Mouse (Mus musculus): ENCODE results near the gene C030005K15Rik. TPM values are rescaled to one million over a fixed set of nuclear protein-coding genes. Genes with fewer than 3 reads are reported as not detected.
"Not testable (repeated sequence)": the region's sequence is repeated elsewhere in the genome, so short reads cannot be mapped to it uniquely, and the experiment has no call there.

The C030005K15Rik gene
- not detected in 2 replicates for polyA plus RNA-seq (2015; fragmentation: Nextera tagmentation; extraction: Ambion mirVana)

DNA sequence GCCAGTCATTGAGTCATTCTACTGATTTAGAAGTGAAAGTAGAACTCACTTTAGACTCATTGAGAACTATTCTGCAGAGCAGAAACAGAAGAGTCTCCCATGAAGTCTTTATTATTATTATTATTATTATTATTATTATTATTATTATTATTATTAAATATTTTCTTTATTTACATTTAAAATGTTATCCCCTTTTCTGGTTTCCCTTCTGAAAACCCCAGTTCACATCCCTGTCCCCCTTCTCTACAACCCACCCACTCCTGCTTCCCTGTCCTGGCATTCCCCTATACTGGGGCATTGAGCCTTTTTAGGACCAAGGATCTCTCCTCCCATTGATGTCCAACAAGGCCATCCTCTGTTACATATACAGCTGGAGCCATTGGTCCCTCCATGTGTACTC, at the start of gene C030005K15Rik:
C030005K15Rik (minus strand) TSS at position 101 of the 400 bp plus-strand sequence.
- H3K36me3 ChIP-seq; H3K27me3 ChIP-seq; H3K4me3 ChIP-seq; H3K4me2 ChIP-seq (replicated peaks); H3K9me3 ChIP-seq; ATAC-seq (replicated peaks); H3K4me1 ChIP-seq; H3K9ac ChIP-seq (replicated peaks); H3K27ac ChIP-seq (replicated peaks): not testable (repeated sequence)

- Histone ChIP-seq H3K36me3 (no peaks in the 10 kb centered on the region), H3K27ac (replicated peaks) (no peak overlapping the region), H3K4me2 (replicated peaks) (no peak overlapping the region), H3K9ac (replicated peaks) (no peak overlapping the region), H3K27me3 (no peaks in the 10 kb centered on the region), H3K9me3 (no peaks in the 10 kb centered on the region), H3K4me3 (no peak overlapping the region), H3K4me1 (no peaks in the 10 kb centered on the region)
- no peak for ATAC-seq (replicated peaks)
- WGBS = 63% methylated on average over 5 of the region's 5 CpGs
Measured at GRCm38 (mm10) chr10:97768171-97768749, 41.7 kb upstream of the C030005K15Rik start.

GRCm38 (mm10) chr10:97753821-97754220, 27.3 kb upstream of the C030005K15Rik start:
- H3K4me3 ChIP-seq = no peak overlapping the region
- no peak overlapping the region for H3K27ac ChIP-seq (replicated peaks)
- ATAC-seq (replicated peaks) = no peak
- H3K27me3 ChIP-seq = no peaks in the 10 kb centered on the region
- H3K9me3 ChIP-seq = no peaks in the 10 kb centered on the region
- H3K9ac ChIP-seq (replicated peaks) = no peak overlapping the region
- H3K4me2 ChIP-seq (replicated peaks) = no peak overlapping the region
- 59% methylated on average over 4 of the region's 4 CpGs for WGBS
- H3K36me3 ChIP-seq = no peaks in the 10 kb centered on the region
- H3K4me1 ChIP-seq = no peaks in the 10 kb centered on the region

- no peaks in the 10 kb centered on the region for H3K4me1 ChIP-seq
- H3K27me3 ChIP-seq = no peaks in the 10 kb centered on the region
- H3K4me2 ChIP-seq (replicated peaks) = no peak overlapping the region
- H3K9ac ChIP-seq (replicated peaks) = no peak overlapping the region
- no peaks in the 10 kb centered on the region for H3K9me3 ChIP-seq
- WGBS = 78% methylated on average over 3 of the region's 3 CpGs
- H3K27ac ChIP-seq (replicated peaks) = no peak overlapping the region
- no peaks in the 10 kb centered on the region for H3K36me3 ChIP-seq
- ATAC-seq (replicated peaks) = no peak
- no peak overlapping the region for H3K4me3 ChIP-seq
Measured at GRCm38 (mm10) chr10:97747231-97747630, 20.7 kb upstream of the C030005K15Rik start.

DNA sequence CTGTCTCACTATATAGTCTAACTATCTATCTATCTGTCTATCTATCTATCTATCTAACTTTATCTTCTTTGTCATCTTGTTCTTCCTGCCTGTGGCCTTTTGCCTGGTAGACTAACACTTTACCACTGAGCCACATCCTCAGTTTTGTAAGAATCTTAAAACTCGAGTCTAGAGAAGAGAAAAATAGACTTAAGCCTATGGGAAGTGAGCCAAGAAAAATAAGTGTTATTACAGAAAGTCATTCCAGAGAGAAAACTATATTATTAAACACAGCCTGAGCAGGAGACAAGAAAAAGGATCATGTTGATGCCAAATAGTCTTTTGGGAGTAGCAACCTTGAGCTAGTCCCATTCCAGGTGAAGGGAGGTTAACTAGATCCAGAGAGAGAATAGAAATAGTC, 626 bp downstream of the C030005K15Rik start:
- Histone ChIP-seq H3K4me3 (no peak overlapping the region), H3K4me2 (replicated peaks) (no peak overlapping the region), H3K36me3 (no peaks in the 10 kb centered on the region), H3K9ac (replicated peaks) (no peak overlapping the region), H3K4me1 (no peaks in the 10 kb centered on the region), H3K27me3 (no peaks in the 10 kb centered on the region), H3K9me3 (no peaks in the 10 kb centered on the region), H3K27ac (replicated peaks) (no peak overlapping the region)
- no peak for ATAC-seq (replicated peaks)
- 52% methylated on average over 1 of the region's 1 CpGs for WGBS

GRCm38 (mm10) chr10:97722709-97723108, 3.8 kb downstream of the C030005K15Rik start:
- 89% methylated on average over 9 of the region's 9 CpGs for WGBS
- no peak for ATAC-seq (replicated peaks)
- H3K27me3 ChIP-seq = no peaks in the 10 kb centered on the region

GRCm38 (mm10) chr10:97720625-97721024, 5.9 kb downstream of the C030005K15Rik start:
- 90% methylated on average over 1 of the region's 1 CpGs for WGBS
- Histone ChIP-seq H3K27me3 (no peaks in the 10 kb centered on the region), H3K4me1 (peaks cover under 1% of the 10 kb centered on the region; the same call in 1 of the 2 replicates), H3K9ac (replicated peaks) (no peak overlapping the region), H3K4me2 (replicated peaks) (no peak overlapping the region), H3K27ac (replicated peaks) (no peak overlapping the region), H3K4me3 (no peak overlapping the region), H3K9me3 (no peaks in the 10 kb centered on the region), H3K36me3 (no peaks in the 10 kb centered on the region)
- no peak for ATAC-seq (replicated peaks)

More at GRCm38 (mm10) chr10:97722709-97723108, 3.8 kb downstream of the C030005K15Rik start:
- H3K36me3 ChIP-seq = no peaks in the 10 kb centered on the region
- H3K4me3 ChIP-seq = no peak overlapping the region
- no peak overlapping the region for H3K27ac ChIP-seq (replicated peaks)
- no peaks in the 10 kb centered on the region for H3K4me1 ChIP-seq
- H3K9ac ChIP-seq (replicated peaks) = no peak overlapping the region
- H3K9me3 ChIP-seq = no peaks in the 10 kb centered on the region
- H3K4me2 ChIP-seq (replicated peaks) = no peak overlapping the region

GRCm38 (mm10) chr10:97718021-97718420, 8.5 kb downstream of the C030005K15Rik start:
- 64% methylated on average over 2 of the region's 2 CpGs for WGBS
- Histone ChIP-seq H3K4me3 (no peak overlapping the region), H3K9ac (replicated peaks) (no peak overlapping the region), H3K36me3 (no peaks in the 10 kb centered on the region), H3K27me3 (no peaks in the 10 kb centered on the region), H3K27ac (replicated peaks) (no peak overlapping the region), H3K4me1 (peaks cover 9% of the 10 kb centered on the region; the same call in 1 of the 2 replicates), H3K4me2 (replicated peaks) (no peak overlapping the region), H3K9me3 (no peaks in the 10 kb centered on the region)
- 0 out of 2 replicates have a peak, but pooled peaks have one; percentile 36 for ATAC-seq (replicated peaks)

DNA sequence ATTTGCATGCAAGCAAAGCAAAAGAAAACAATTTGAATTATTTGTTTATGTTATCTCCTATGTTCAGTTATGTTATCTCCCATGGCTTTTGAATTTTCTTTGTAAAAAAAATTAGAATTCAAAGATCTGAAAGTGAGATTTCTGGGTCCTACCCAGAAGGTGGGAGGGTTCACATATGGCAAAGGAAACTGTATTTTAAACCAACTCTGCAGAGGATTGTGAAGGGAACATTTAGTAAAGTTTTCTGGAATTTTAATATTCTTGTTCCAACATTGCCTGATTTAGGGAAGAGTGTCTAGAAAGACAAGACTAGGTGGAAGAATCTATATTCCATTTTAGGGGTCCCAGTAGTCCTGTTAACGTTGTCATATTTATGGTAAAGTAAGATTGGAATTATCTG, 9.3 kb downstream of the C030005K15Rik start:
- Histone ChIP-seq H3K4me2 (replicated peaks) (no peak overlapping the region), H3K27me3 (no peaks in the 10 kb centered on the region), H3K36me3 (no peaks in the 10 kb centered on the region), H3K9ac (replicated peaks) (no peak overlapping the region), H3K27ac (replicated peaks) (no peak overlapping the region), H3K9me3 (no peaks in the 10 kb centered on the region), H3K4me1 (peaks cover 9% of the 10 kb centered on the region; the same call in 1 of the 2 replicates), H3K4me3 (no peak overlapping the region)
- ATAC-seq (replicated peaks) = no peak
- 90% methylated on average over 1 of the region's 1 CpGs for WGBS

GRCm38 (mm10) chr10:97715289-97715906, 11.2 kb downstream of the C030005K15Rik start:
- Histone ChIP-seq H3K27me3 (no peaks in the 10 kb centered on the region), H3K9me3 (no peaks in the 10 kb centered on the region), H3K4me2 (replicated peaks) (no peak overlapping the region), H3K4me1 (peaks cover 9% of the 10 kb centered on the region; the same call in 1 of the 2 replicates), H3K27ac (replicated peaks) (no peak overlapping the region), H3K36me3 (no peaks in the 10 kb centered on the region), H3K9ac (replicated peaks) (no peak overlapping the region), H3K4me3 (no peak overlapping the region)
- peak; percentile 76 for ATAC-seq (replicated peaks)
- 65% methylated on average over 3 of the region's 3 CpGs for WGBS

DNA sequence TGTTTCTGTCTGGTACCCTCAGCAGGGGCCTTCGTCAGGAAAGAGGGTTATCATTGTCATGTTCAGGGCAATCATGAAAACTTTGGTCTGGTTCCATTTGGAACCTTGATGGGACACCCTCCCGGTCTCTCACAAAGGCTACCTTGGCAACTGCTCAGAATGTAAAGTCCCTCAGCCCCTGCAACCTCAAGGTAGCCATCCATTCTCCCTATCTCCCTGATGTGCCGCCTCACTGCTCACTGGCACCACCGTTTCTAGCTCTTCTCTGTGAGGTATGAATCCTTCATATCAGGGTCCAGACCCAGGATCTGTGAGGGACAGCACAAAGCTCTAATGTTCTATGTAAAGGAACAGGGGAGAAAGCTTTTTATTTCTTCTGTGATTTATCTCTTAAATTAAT, 12.0 kb downstream of the C030005K15Rik start:
- Histone ChIP-seq H3K27ac (replicated peaks) (no peak overlapping the region), H3K9me3 (no peaks in the 10 kb centered on the region), H3K4me2 (replicated peaks) (no peak overlapping the region), H3K36me3 (no peaks in the 10 kb centered on the region), H3K27me3 (no peaks in the 10 kb centered on the region), H3K9ac (replicated peaks) (no peak overlapping the region), H3K4me3 (no peak overlapping the region), H3K4me1 (peaks cover 9% of the 10 kb centered on the region; the same call in 1 of the 2 replicates)
- no peak for ATAC-seq (replicated peaks)
- 49% methylated on average over 4 of the region's 4 CpGs for WGBS

DNA sequence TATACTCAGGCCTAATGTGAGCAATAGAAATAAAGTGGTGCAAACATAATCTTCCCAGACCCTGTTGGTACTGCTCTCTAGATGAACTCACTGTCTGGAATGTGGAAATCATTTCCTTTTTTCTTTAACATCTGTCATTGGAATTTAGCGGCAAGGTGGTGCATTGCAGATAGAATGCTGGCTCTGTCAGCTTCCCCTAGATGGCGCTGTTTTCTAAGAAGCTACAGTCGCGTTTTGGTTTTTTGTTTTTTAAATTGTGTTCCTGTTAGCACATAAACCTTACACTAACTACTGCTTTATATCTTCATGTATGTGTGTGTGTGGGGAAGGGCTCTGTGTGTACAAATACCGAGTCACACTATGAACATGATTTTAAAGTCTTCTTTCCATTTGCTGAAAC, 13.9 kb downstream of the C030005K15Rik start:
- no peak overlapping the region for H3K4me3 ChIP-seq
- WGBS = 4% methylated on average over 5 of the region's 5 CpGs
- H3K27ac ChIP-seq (replicated peaks) = no peak overlapping the region
- no peaks in the 10 kb centered on the region for H3K36me3 ChIP-seq
- no peaks in the 10 kb centered on the region for H3K27me3 ChIP-seq
- peak; percentile 72; the same call in 1 of the 2 replicates for ATAC-seq (replicated peaks)
- H3K4me2 ChIP-seq (replicated peaks) = no peak overlapping the region
- H3K4me1 ChIP-seq = peaks cover 9% of the 10 kb centered on the region; the same call in 1 of the 2 replicates
- no peaks in the 10 kb centered on the region for H3K9me3 ChIP-seq
- no peak overlapping the region for H3K9ac ChIP-seq (replicated peaks)
